Mouse (Mus musculus) layer of hippocampus, adult 8-10 months (tissue): ENCODE data around the gene Rad51. TPM values are rescaled to one million over a fixed set of nuclear protein-coding genes. Genes with fewer than 3 reads are reported as not detected.
A peak's percentile ranks its signal among the peaks of the same experiment; 100 is the strongest.

ENCODE experiments used
- DNase-seq, 2 experiments: peaks; one replicate each; pipeline ENCODE4 v3.0.0; 2022; ENCODE audit warnings: low spot score in 2 of 2
- total RNA-seq, 4 experiments: library from RNA; stranded (reverse); gene quantifications; 2 replicates each; pipeline ENCODE4 v1.2.4; 2022

The Rad51 gene
- 1 to 10 TPM in 1 of 4 experiments, under 1 TPM in 3; 0.71 to 2.1 (median 0.84) TPM for total RNA-seq

DNA sequence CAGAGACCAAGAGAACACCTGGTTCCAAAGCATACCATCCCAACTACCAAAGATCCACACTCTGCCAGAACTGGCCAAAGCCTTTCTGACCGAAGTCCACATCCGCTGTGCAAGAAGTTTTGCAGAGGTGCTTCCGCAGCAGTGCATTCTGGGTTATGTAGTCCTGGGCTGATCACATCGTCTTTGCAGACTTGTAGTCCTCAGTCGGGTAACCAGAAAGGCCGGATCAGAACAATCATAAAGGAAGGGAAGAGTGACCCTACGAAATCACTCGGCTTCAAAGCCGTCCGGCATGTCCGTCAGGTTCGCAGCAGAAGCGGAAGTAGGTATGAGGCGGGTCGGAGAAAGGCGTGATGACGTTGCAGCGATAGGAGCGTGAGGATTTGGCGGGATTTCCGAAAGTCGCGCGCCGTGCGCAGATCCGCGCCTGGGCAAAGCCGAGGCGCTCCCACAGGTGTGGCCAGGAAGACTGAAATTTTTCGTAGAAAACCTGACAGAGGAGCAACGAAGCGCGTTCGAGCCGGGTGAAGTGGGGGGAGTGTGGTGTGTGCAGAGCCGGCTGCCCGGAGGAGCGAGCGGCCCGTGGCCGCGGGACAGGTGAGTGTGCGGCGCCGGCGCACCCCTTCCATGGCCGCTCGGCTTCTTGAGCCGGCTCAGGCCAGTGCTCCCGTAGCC is at the start of gene Rad51:
TSS of gene Rad51 (plus strand) at position 356 of the 675 bp plus-strand sequence.
- DNase-seq, result peak; percentile 84 to 87

DNA sequence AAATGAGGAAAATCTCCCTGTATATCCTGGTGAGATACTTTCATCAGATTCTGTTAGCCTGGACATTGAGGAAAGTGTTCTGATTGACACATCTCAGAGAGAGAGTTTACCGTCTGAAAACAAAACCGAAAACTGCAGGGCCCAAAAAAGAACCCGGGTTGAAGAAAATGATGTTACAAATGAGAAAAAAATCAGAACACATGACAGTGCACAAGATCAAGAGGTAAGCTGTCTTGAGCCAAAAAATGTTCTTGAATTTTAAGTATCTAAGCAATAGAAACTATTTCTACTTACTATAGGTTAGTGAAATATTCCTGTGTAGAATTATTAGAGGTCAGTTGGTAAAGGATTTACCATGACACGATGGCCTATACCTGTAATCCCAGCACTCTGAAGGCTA is 40.2 kb upstream of the Rad51 start:
- no peak for DNase-seq

DNA sequence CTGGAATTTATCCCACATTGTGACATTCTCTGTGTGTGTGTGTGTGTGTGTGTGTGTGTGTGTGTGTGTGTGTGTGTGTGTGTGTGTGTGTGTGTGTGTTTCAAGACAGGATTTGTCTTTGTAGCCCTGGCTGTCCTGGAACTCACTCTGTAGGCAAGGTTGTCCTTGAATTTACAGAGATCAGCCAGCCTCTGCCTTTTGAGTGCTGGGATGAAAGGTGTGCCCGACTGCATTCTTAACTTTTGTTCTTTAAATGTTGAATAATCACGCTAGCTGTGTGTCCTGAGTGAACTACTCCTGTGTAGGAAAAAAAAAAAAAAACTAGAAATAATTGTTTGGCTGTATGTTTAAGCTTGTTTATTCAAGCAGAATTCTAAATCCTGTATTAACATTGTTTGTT is 26.4 kb upstream of the Rad51 start:
- no peak for DNase-seq

- DNase-seq, result no peak
These were observed 11.0 kb upstream of the Rad51 start for GRCm38 (mm10) chr2:119101552-119101951.

GRCm38 (mm10) chr2:119106583-119106982 is 6.0 kb upstream of the Rad51 start:
- DNase-seq, result no peak

GRCm38 (mm10) chr2:119108554-119108953 is 4.0 kb upstream of the Rad51 start:
- DNase-seq, result no peak

DNA sequence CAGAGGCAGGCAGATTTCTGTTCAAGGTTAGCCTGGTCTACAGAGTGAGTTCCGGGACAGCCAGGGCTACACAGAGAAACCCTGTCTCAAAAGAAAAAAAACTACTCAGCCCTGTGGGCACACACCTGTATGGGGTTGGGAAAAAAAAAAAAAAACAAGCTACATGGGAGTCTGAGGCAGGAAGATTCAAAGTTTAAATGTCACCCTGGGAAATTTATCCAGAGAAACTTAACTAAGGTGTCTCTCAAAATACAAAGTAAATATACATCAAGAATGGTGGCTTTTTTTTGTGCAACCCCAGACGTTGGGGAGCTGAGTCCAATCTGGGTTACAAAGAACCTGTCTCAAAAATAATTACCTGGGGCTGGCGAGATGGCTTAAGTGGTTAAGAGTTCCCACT is 1.5 kb upstream of the Rad51 start:
- no peak for DNase-seq

DNA sequence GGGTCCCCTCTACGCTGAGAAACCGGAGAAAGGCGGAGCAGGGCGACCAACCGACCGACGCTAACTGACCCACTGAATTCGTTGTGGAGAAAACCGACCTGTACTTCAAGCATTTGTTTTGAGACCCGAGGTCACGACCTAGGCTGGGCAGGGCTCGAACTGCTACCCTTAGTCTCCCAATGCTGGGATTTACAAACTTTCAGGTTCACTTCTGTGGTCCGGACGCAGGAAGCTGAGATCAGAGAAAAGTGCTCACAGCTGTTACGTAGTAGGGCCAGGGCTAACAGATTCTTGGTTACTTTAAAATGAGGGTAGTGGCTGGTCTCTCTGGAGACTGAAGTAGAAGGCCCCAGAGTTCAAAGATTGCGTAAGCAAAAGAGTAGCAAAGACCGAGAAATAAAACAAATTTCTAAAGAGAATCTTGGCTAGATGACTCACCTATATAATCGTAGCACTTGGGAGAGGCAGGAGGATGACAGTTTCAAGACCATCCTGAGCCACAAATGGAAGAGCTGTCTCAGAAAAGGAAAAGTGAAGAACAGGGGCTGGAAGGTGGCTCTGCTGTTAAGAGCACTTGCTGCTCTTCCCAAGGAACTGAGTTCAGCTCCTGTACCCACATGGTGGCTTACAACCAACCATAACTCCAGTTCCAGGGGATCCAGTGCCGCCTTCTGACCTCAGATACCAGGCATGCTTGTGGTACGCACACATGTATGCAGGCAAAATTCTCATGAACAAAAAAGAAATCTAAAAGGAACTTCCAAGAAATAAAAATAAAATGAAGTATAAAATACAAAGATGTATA is 730 bp downstream of the Rad51 start:
- no peak for DNase-seq

DNA sequence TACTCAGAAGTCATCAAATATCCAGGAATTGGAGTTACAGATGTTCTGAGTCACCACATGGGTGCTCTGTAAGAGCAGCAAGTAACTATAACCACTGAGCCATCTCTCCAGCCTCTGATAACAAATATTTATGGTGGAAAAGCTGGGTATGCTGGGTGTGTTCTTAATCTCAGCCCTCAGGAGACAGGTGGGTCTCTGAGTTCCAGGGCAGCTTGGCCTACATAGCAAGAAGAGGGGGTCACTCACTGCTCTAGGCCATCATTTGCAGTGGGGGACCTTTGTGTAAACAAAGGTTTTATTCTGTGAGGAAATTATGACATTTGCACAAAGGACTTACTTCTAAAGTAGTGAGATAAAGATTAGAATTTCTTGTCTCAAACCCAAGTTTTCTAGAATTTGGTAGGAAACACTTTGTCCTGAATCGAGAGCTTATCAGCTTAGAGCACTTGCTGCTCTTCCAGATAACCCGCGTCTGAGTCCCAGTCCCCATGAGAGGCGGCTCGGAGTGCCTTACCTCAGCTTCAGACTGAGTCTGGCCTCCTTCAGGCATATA is 23.8 kb downstream of the Rad51 start:
- no peak for DNase-seq

DNA sequence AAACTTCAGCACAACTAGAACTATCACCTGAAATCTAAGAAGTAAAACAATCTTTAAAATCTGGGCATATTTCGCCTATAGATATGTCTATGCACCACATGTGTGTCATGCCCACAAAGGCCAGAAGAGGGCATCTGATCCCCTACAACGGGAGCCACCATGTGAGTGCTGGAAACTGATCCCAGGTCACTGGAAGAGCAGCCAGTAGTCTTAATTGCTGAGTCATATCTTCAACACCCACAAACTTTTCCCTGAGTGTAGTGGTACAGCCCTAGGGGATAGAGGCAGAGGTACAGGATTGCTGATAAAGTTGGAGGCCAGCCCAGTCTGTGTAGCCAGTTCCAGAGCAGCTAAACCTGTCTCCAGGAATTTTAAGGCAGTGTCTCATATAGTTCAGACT is 32.6 kb downstream of the Rad51 start:
- DNase-seq, result no peak

- no peak for DNase-seq
These were observed 33.8 kb downstream of the Rad51 start for GRCm38 (mm10) chr2:119146435-119146834.

DNA sequence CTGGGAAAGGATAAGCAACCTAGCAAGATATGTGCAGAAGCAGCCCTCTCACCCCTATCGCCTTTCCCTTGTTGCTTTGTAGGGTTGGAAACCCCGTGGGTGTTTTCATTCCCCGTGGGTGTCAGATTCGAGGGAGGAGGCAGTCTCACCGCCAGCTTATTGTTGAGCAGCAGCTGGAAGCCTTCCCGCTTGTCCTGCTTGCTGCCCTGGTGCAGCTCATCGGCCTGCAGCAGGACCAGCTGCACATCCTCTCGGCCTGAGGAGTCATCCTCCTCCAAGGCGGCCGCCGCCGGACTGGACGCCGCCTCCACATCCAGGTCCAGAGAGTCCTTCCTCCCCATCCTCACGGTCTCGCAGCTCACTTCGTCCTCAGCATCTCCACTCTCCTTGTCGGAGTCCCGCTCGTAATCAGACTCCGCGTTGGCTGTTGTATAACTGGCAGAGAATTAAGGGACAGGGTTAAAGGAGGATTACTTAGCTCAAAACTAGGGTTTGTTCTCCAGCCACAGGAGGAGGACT is 34.6 kb downstream of the Rad51 start:
- DNase-seq, result no peak

- no peak for DNase-seq
These were observed 35.2 kb downstream of the Rad51 start for GRCm38 (mm10) chr2:119147775-119148174.

- no peak for DNase-seq
These were observed 39.7 kb downstream of the Rad51 start for GRCm38 (mm10) chr2:119152255-119152654.

- no peak for DNase-seq
These were observed 42.1 kb downstream of the Rad51 start for GRCm38 (mm10) chr2:119154683-119155082.

DNA sequence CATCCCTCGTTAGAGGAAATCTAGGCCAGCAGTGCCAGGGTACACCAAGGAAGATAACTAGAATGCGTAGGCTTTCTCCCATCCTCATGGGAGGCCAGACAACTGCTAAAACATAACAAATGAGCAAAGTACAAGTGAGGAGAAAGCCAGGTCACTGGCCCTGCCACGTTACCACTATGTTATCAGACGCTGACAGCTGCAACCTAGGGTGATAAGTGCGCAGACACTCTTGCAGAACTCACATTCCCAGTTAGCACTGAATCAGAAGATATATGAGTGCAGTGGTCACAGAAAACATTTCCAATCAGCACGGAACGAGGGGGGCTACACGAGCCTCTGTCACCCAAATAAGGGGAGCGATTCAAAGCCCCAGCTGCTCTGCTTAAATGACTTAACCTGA is 42.8 kb downstream of the Rad51 start:
- no peak for DNase-seq

- DNase-seq, result no peak
These were observed 43.6 kb downstream of the Rad51 start for GRCm38 (mm10) chr2:119156081-119156680.

GRCm38 (mm10) chr2:119156681-119157572 is 44.3 kb downstream of the Rad51 start, which contains the start of gene Rmdn3:
Rmdn3 (minus strand) TSS chr2:119157034.
- peak; percentile 94 to 96 for DNase-seq

GRCm38 (mm10) chr2:119157836-119158235 is 45.2 kb downstream of the Rad51 start:
- no peak for DNase-seq

- DNase-seq, result no peak
These were observed 48.7 kb downstream of the Rad51 start for GRCm38 (mm10) chr2:119161247-119161646.

DNA sequence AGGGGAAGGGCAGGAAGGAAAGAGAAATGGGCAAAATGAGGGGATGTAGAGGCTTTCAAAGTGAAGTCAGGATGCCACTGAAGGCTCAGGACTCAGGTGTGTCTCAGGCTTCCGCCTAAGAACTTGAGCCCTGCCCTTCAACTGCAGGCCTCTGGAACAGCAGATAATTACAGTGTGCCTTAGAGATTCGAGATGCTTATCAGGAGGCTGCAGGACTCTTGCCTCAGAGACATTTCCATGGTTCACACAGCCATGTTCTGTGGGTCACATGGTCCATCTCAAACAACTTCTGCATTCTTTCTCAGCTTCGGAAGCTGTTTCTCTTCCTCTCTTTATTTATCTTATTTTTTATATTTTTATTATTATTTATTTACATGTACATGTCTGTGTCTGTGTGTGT is 50.5 kb downstream of the Rad51 start:
- no peak for DNase-seq
